Mouse (Mus musculus): ENCODE results near the gene Kbtbd12.

Gene Kbtbd12

DNA sequence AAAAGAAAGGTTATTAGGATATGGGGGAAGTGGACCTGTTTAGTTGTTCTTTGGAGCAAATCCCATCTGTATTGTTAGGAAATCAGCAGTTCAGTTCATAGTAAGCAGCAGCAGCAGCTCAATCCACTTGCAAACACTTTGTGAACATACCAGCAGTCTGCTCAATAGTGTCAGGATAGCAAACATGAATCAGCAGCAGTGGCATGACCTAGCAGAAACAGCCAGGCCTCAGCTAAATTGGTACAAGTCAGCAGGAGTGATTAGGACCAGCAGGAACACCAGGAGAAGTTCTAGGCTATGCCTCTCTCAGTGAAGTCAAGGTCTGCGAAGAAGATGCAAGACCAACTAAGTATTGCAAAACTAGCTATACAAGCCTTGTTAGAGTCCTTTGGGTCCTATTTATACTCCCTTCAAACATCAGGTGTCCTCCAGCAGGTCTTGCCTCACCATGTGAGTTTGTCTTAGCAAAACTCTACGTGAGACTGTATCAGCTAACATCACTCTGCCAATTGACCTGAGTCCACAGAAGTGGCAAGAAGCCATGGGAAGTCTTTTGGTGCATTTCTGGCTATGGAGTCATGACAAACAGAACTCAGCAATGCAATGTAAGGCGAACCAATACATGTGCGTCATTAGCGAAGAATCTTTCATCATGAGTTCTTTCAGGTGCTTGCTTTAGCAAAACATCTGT lies at the start of gene Kbtbd12:
Gene Kbtbd12 (minus strand): TSS at position 340 of the 691 bp plus-strand sequence.
- no peak for DNase-seq (ENCODE audit: low spot score)

DNA sequence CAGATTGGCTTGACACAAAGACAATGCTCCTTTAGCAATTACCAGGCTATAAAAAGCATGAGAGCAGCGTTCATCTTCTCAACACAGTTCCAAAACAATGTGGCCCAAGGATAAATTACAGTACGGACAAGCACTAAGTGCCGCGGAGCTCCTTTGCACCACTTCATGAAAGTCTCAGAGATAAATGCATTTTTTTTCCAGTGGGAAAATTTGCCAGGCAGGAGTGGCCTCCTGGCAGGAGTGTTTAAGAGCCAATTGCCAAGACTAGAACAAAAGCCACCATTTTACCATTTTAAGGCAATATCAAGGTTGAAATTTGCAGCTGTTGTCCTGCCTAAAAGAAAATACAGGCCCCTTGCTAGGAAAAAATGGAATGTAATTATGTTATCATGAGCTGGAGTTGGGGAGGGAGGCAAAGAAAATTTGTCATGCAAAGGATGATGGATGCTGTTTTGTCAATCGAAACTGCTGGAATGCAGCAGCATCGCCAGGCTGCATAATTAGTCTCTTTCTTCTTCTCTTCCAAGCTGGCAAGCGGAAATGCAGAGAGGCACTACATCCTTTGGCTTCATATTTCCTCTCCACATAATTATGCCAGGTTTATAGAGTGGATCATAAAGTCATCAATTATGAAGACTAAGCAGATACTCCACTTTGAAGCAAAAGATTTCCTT lies 45.8 kb upstream of the Kbtbd12 start:
- DNase-seq (ENCODE audit: low spot score), result no peak

- DNase-seq (ENCODE audit: low spot score), result no peak
Observed at GRCm38 (mm10) chr6:88681026-88681425, 43.3 kb upstream of the Kbtbd12 start.

GRCm38 (mm10) chr6:88677738-88678137 lies 40.0 kb upstream of the Kbtbd12 start:
- DNase-seq (ENCODE audit: low spot score), result no peak

DNA sequence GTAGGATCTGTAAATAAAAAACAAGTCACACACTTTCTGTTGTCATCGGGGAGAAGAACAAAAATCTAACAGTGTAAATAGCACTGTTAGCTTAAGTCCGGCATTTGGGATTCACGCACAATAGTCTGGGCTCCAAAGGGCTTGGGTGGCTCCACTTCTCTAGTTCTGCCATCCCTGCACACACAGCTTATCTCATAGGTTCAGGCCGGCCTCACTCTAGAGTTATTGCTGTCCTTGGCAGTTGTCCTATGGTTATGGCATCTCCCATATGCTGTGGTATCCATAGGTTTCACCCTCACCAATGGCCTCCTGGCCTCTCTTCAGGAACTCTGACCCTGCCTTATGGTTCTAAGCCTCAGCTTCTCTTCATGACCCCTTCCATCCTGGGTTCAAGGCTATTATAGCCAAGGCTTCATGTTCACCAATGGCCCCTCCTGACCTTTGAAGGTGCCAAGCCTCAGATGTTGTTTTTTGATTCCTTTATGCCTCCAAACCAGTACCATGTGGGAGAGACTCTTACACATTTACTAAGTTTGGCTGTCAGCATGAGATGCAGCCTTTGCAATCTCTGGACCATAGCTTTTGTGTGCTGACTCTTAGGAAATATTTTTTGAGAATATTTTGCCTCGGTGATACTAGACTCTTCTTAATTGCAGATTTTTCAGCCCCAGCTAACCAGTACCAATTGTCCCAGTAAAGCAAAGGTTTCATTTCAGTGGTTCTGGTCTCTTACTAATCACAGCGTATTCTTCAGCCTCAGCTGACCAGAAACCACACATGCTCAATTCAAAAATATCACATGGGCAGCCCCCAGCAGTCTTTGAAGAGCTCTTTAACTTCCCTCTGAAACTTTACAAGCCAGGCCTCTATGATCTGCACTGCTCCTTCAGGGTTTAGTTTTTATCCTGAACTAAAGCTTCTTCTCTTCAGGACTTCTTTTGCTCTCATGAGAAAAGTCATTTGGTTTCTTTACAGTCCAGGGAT lies 39.3 kb upstream of the Kbtbd12 start:
- no peak for DNase-seq (ENCODE audit: low spot score)

DNA sequence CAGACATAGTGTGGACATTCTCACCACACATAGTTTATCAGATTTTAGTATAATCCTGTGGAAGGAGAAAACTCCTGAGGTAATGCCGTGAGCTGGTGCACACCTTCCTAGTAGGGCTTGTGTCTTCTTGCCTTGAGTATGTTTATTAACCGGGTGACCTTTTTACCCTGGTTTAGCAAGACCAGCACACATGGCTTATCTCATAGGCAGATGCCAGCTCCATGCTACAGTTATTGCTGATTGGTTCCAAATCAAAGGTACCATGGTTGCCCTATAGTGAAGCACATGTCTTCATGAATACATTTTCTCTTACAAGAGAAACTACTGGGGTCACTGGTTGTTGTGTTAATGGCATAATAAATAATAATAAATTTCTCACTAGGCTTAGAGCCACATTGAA lies 38.1 kb upstream of the Kbtbd12 start:
- no peak for DNase-seq (ENCODE audit: low spot score)

- no peak for DNase-seq (ENCODE audit: low spot score)
Observed at GRCm38 (mm10) chr6:88662284-88662683, 24.5 kb upstream of the Kbtbd12 start.

- DNase-seq (ENCODE audit: low spot score), result no peak
Observed at GRCm38 (mm10) chr6:88661696-88662095, 23.9 kb upstream of the Kbtbd12 start.

- peak; percentile 13 for DNase-seq (ENCODE audit: low spot score)
Observed at GRCm38 (mm10) chr6:88647564-88648295, 10.0 kb upstream of the Kbtbd12 start.

DNA sequence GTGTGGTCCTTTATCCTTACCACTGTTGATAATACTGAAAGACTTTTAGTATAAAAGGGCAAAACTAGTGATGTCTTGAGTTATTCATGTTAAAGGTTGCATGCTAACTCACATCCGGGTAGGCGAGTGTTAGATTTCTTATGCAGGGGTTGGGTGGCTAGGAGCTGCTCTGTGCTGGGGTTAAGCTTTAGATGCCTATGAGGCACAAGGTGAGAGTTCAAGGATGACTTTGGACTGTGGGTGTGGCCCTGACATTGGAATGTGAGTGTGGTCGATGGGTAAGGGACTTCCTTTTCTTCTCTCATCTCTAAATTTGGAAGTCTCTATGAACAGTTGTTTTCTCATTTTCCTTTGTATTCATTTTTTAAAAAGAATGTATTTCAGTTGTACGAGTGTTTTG lies 7.0 kb upstream of the Kbtbd12 start:
- no peak for DNase-seq (ENCODE audit: low spot score)

DNA sequence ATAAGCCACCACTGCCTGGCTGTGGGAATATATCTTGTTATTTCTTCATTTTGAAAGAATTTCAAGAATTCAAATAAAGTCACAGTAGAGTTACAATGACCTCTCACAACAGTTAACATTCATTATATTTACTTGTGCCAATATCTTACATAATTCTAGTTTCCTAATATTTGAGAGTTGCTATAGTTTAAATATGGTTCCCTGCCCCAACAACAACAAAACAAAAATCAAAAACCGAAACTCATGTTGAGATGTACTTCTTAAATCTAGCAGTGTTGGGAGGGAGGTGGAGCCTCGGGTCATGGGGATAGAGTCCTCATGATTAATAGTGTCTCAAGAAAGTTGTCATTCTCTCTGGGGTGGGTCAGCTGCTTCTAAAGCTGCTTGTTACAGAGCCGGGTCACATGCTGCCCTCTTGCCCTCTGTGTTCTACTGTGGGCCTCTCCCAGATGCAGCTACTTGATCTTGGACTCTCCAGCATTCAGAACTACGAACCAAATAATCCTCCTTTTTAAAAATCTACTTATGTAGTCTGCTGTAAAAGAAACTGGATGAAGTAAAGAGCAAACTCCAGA lies 3.7 kb upstream of the Kbtbd12 start:
- no peak for DNase-seq (ENCODE audit: low spot score)

DNA sequence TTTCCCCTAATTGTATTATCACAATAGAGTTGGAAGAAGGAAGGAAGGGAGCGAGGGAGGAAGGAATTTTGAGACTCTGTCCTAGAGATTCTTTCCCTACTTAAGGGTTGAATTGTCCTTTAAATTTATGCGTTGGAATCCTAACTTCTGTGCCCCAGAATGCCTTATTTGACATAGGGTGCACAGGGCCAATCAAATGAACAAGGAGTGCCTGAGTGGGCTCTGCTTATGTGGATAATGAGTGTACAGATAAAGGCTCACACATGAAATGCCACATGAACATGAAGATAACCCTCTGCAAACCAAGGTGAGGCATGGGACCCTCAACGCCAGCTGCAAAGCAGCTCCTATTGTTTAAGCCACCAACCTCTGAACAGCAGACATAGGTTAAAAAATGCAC lies 2.6 kb upstream of the Kbtbd12 start:
- DNase-seq (ENCODE audit: low spot score), result no peak

- no peak for DNase-seq (ENCODE audit: low spot score)
Observed at GRCm38 (mm10) chr6:88639921-88640320, 2.2 kb upstream of the Kbtbd12 start.

- DNase-seq (ENCODE audit: low spot score), result no peak
Observed at GRCm38 (mm10) chr6:88639372-88639920, 1.7 kb upstream of the Kbtbd12 start.

- DNase-seq (ENCODE audit: low spot score), result no peak
Observed at GRCm38 (mm10) chr6:88638917-88639316, 1.2 kb upstream of the Kbtbd12 start.

DNA sequence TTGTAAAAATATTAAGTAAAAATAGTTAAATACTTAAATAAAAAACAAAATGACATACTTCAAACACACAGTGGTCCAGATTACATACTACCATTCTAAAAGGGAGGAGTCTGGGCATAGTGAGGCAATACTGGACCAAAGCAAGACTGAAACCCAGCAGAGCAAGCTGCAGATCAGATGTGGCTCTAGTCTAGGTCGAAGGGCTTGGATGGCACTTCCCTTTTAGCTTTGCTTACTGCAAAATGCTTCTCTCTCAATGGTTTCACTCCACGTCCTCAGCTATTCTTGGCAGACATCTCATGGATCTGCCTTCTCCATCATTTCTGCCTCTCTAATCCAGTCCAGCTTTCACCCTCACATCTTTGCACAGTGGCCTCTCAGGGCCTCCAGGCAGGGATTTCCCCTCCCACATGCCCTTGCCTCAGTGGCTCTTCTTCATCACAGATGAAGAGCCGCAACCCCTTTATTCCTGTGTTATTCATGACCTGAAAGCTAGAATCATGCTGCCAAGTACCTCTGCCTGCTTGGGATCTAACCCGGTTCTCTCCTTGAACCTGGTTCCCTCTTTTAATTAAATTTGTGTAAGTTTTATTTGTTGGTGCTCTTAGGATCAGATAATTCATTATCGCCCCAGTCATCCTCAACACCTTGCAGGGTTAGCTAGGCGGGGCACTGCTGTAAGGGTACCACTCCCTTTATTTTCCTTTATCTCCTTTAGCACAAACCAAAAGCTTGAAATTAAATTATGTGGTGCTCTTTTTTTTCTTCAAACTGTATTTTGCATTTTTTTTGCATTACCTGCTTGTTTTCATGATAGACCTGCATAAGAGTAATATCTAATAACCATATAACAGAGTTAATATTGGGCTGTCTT lies 1.6 kb downstream of the Kbtbd12 start:
- no peak for DNase-seq (ENCODE audit: low spot score)

GRCm38 (mm10) chr6:88631293-88631692 lies 6.5 kb downstream of the Kbtbd12 start:
- no peak for DNase-seq (ENCODE audit: low spot score)

DNA sequence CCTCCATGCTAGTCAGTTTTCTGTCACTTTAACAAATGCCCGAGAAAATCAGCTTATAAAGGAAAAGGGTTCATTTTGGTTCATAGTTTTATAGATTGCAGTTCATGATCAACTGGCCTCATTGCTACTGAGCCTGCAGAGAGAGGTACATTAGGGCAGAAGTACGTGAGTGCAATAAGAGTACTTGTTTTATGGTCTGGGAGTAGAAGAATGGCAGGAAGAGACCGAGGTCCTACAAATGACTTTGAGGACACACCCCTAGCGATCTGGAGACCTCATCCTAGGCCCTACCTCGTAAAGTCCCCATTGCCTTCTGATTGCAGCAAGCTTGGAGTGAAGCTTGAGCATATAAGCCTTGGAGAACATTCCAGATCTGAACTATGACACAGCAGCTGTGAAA lies 7.2 kb downstream of the Kbtbd12 start:
- DNase-seq (ENCODE audit: low spot score), result no peak

DNA sequence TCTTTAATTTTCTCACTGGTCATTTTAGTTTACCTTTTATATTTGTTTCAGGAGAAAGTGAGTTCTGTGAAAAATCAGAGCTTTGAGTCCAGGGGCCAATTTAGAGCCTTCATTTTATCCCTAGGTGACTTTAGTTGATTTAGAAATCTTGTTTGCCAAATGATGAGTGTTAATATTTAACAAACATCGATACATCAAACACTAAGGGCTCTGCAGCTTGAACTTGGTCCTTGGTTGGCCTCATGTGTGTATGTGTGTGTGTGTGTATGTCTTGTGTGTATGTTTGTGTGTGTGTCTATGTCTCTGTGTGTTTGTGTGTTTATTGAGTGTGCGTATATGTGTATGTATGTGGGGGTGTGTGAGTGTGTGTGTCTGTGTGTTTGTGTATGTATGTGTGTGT lies 7.9 kb downstream of the Kbtbd12 start:
- DNase-seq (ENCODE audit: low spot score), result no peak

DNA sequence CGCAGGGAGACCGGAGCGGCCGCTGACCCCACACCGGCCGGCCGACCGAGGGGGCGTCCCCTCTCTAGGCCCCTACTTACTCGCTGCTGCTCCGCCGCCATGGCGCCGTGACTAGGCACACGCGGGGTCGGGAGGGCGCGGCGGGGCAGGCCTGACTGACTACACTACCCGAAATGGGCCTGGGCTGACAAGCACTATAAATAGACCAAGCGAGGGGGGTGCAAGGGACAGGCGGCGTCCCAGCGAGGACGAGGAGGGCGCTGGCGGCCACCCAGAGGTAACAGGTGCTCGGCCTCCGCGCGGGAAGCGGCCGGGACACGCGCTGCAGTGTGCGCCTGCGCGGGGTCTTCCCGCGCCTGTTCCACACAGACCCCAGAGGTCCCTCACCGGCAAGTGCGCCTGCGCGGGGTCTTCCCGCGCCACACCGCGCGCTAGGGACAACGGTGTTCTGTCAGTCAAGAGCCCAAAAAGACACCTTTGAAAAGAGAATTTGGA lies 10.4 kb downstream of the Kbtbd12 start:
- DNase-seq (ENCODE audit: low spot score), result peak; percentile 89

Measured in testis, postnatal 14 days (tissue).